Mouse (Mus musculus) midbrain, embryonic 10.5 days (tissue): ENCODE results near the gene Snx33. TPM values are rescaled to one million over a fixed set of nuclear protein-coding genes. Genes with fewer than 3 reads are reported as not detected.
A peak's percentile ranks its signal among the peaks of the same experiment; 100 is the strongest.

Source experiments
- DNase-seq: peaks from one replicate; pipeline ENCODE4 v3.0.0-alpha.2; 2017; ENCODE audit warnings: low spot score
- H3K27ac ChIP-seq: fragments of 300-500 bp; sonication (generic); replicated peaks from 2 replicates; pipeline ENCODE4 v1.5.1; 2016; ENCODE audit warnings: mild to moderate bottlenecking
- H3K27me3 ChIP-seq: fragments of 300-500 bp; sonication (generic); 2 replicates; pipeline ENCODE4 v1.6.1; 2016; ENCODE audit warnings: low read depth, mild to moderate bottlenecking; ENCODE audit not compliant: poor library complexity, severe bottlenecking
- H3K36me3 ChIP-seq: fragments of 300-500 bp; sonication (generic); 2 replicates; pipeline ENCODE4 v1.6.1; 2016; ENCODE audit warnings: mild to moderate bottlenecking, moderate library complexity
- H3K4me1 ChIP-seq: fragments of 300-500 bp; sonication (generic); 2 replicates; pipeline ENCODE4 v1.6.1; 2016
- H3K4me3 ChIP-seq: fragments of 300-500 bp; sonication (generic); 2 replicates; pipeline ENCODE4 v1.5.1; 2016; ENCODE audit warnings: mild to moderate bottlenecking, moderate library complexity
- H3K9me3 ChIP-seq: fragments of 300-500 bp; sonication (generic); replicated peaks from 2 replicates; pipeline ENCODE4 v1.6.1; 2016; ENCODE audit warnings: mild to moderate bottlenecking
- WGBS: fragments of 180-500 bp; shearing (Covaris S2); methylation state at CpG from one replicate; pipeline ENCODE4 v1.1.7; 2016; 5-methylcytosine and 5-hydroxymethylcytosine counted together
- polyA plus RNA-seq: library from polyadenylated mRNA; unstranded; fragments of >200 nt; fragmentation: Nextera tagmentation; extraction: Ambion mirVana; gene quantifications from 2 replicates; pipeline ENCODE4 v1.2.1, GENCODE M21; 2016

Snx33 gene
- polyA plus RNA-seq, 1 experiment from 2014 or later: 8.4 TPM

- Histone ChIP-seq H3K36me3 (no peaks in the 10 kb centered on the region; the same call in 1 of the 2 replicates), H3K27me3 (no peaks in the 10 kb centered on the region), H3K9me3 (no peaks in the 10 kb centered on the region), H3K27ac (peak overlapping the region; percentile 89; the same call in 1 of the 2 replicates), H3K4me1 (peaks cover 22% of the 10 kb centered on the region), H3K4me3 (peak overlapping the region; percentile 92)
- 9% methylated on average over 7 of the region's 7 CpGs for WGBS
- no peak for DNase-seq
These were observed 10.2 kb upstream of the Snx33 start for GRCm38 (mm10) chr9:56938374-56938773.

GRCm38 (mm10) chr9:56937223-56938160 is 9.3 kb upstream of the Snx33 start, which contains the start of gene Imp3:
Gene Imp3 (plus strand): TSS chr9:56937475.
- peak; percentile 86 for DNase-seq

GRCm38 (mm10) chr9:56936861-56937222 is 8.7 kb upstream of the Snx33 start:
- WGBS: 21% methylated on average over 6 of the region's 6 CpGs
- Histone ChIP-seq H3K36me3 (no peaks in the 10 kb centered on the region; the same call in 1 of the 2 replicates), H3K9me3 (no peaks in the 10 kb centered on the region), H3K27ac (no peak overlapping the region), H3K4me1 (peaks cover 22% of the 10 kb centered on the region), H3K4me3 (peak overlapping the region; percentile 92), H3K27me3 (no peaks in the 10 kb centered on the region)
- no peak for DNase-seq

More at GRCm38 (mm10) chr9:56937223-56938160, 9.3 kb upstream of the Snx33 start, which contains the start of gene Imp3:
- under 1% methylated on average over 73 of the region's 73 CpGs for WGBS
- H3K9me3 ChIP-seq: no peaks in the 10 kb centered on the region
- H3K4me1 ChIP-seq: peaks cover 22% of the 10 kb centered on the region
- H3K4me3 ChIP-seq: peak within 1 kb of the TSS; percentile 92
- H3K36me3 ChIP-seq: no peaks in the 10 kb centered on the region; the same call in 1 of the 2 replicates
- peak within 1 kb of the TSS; percentile 89 for H3K27ac ChIP-seq
- H3K27me3 ChIP-seq: no peaks in the 10 kb centered on the region

GRCm38 (mm10) chr9:56930556-56930955 is 2.4 kb upstream of the Snx33 start:
- H3K4me1 ChIP-seq: peaks cover 28% of the 10 kb centered on the region
- 81% methylated on average over 1 of the region's 1 CpGs for WGBS
- H3K4me3 ChIP-seq: no peak overlapping the region
- peaks cover 15% of the 10 kb centered on the region for H3K27me3 ChIP-seq
- H3K36me3 ChIP-seq: peaks cover 7% of the 10 kb centered on the region
- H3K27ac ChIP-seq: no peak overlapping the region
- H3K9me3 ChIP-seq: no peaks in the 10 kb centered on the region
- no peak for DNase-seq

- peaks cover 18% of the 10 kb centered on the region for H3K36me3 ChIP-seq
- 69% methylated on average over 4 of the region's 4 CpGs for WGBS
- H3K27ac ChIP-seq: no peak overlapping the region
- H3K4me3 ChIP-seq: no peak overlapping the region
- H3K4me1 ChIP-seq: peaks cover 39% of the 10 kb centered on the region
- no peak for DNase-seq
- H3K9me3 ChIP-seq: no peaks in the 10 kb centered on the region
- peaks cover 15% of the 10 kb centered on the region for H3K27me3 ChIP-seq
These were observed 1.3 kb upstream of the Snx33 start for GRCm38 (mm10) chr9:56929496-56929895.

- H3K9me3 ChIP-seq: no peaks in the 10 kb centered on the region
- peak; percentile 71 for DNase-seq
- peaks cover 57% of the 10 kb centered on the region for H3K4me1 ChIP-seq
- peaks cover 37% of the 10 kb centered on the region for H3K36me3 ChIP-seq
- WGBS: under 1% methylated on average over 35 of the region's 35 CpGs
- peaks cover 15% of the 10 kb centered on the region for H3K27me3 ChIP-seq
- H3K4me3 ChIP-seq: peak overlapping the region; percentile 75
- H3K27ac ChIP-seq: peak overlapping the region; percentile 95
These were observed 769 bp downstream of the Snx33 start for GRCm38 (mm10) chr9:56927191-56928012.

- H3K9me3 ChIP-seq: no peaks in the 10 kb centered on the region; the same call in 1 of the 2 replicates
- peaks cover 15% of the 10 kb centered on the region for H3K27me3 ChIP-seq
- DNase-seq: no peak
- peak overlapping the region; percentile 95; the same call in 1 of the 2 replicates for H3K27ac ChIP-seq
- peaks cover 48% of the 10 kb centered on the region for H3K36me3 ChIP-seq
- 85% methylated on average over 10 of the region's 10 CpGs for WGBS
- peak overlapping the region; percentile 75 for H3K4me3 ChIP-seq
- peaks cover 57% of the 10 kb centered on the region for H3K4me1 ChIP-seq
These were observed 1.8 kb downstream of the Snx33 start for GRCm38 (mm10) chr9:56926387-56926786.

GRCm38 (mm10) chr9:56926025-56926360 is 2.2 kb downstream of the Snx33 start:
- H3K4me3 ChIP-seq: peak overlapping the region; percentile 75; the same call in 1 of the 2 replicates
- peaks cover 52% of the 10 kb centered on the region for H3K36me3 ChIP-seq
- DNase-seq: no peak
- H3K4me1 ChIP-seq: peaks cover 57% of the 10 kb centered on the region
- H3K27ac ChIP-seq: 0 out of 2 replicates have a peak overlapping the region, but pooled peaks have one; percentile 95
- no peaks in the 10 kb centered on the region; the same call in 1 of the 2 replicates for H3K9me3 ChIP-seq
- WGBS: 95% methylated on average over 10 of the region's 10 CpGs
- peaks cover 15% of the 10 kb centered on the region for H3K27me3 ChIP-seq

- Histone ChIP-seq H3K27ac (no peak overlapping the region), H3K9me3 (no peaks in the 10 kb centered on the region; the same call in 1 of the 2 replicates), H3K4me3 (peak overlapping the region; percentile 75), H3K27me3 (peaks cover 14% of the 10 kb centered on the region), H3K4me1 (peaks cover 57% of the 10 kb centered on the region), H3K36me3 (peaks cover 56% of the 10 kb centered on the region)
- 92% methylated on average over 26 of the region's 26 CpGs for WGBS
- no peak for DNase-seq
These were observed 2.7 kb downstream of the Snx33 start for GRCm38 (mm10) chr9:56925291-56926024.

- Histone ChIP-seq H3K9me3 (no peaks in the 10 kb centered on the region; the same call in 1 of the 2 replicates), H3K27ac (peak overlapping the region; percentile 61), H3K36me3 (peaks cover 63% of the 10 kb centered on the region), H3K4me1 (peaks cover 57% of the 10 kb centered on the region), H3K27me3 (peaks cover 7% of the 10 kb centered on the region), H3K4me3 (peak overlapping the region; percentile 75)
- WGBS: 49% methylated on average over 7 of the region's 7 CpGs
- DNase-seq: no peak
These were observed 3.5 kb downstream of the Snx33 start for GRCm38 (mm10) chr9:56924651-56925027.

- no peak for DNase-seq
- Histone ChIP-seq H3K36me3 (peaks cover 69% of the 10 kb centered on the region), H3K9me3 (no peaks in the 10 kb centered on the region; the same call in 1 of the 2 replicates), H3K4me1 (peaks cover 56% of the 10 kb centered on the region), H3K27ac (peak overlapping the region; percentile 61), H3K4me3 (peak overlapping the region; percentile 75), H3K27me3 (peaks cover 1% of the 10 kb centered on the region; the same call in 1 of the 2 replicates)
- WGBS: 79% methylated on average over 8 of the region's 8 CpGs
These were observed 4.1 kb downstream of the Snx33 start for GRCm38 (mm10) chr9:56923841-56924650.
